30 mouse cellular contexts compared by ENCODE assay signal in genomic region chr17:5312307-5312706, GRCm38 (mm10).
DNase-seq lines count a peak whose midpoint lies in the region; ATAC-seq and TF ChIP-seq lines count a peak whose summit lies in the region.
"Had no signal": no experiment of that assay in that cellular context is flagged by ENCODE, and none has a peak within 500 bp of the region (broad histone marks: within the 10 kb centered on the region; RNA-seq: fewer than 3 reads in every experiment).

No protein-coding gene starts in this region.

- H3K4me2 ChIP-seq in forebrain, embryonic 13.5 days: no peak overlapping the region
- no peak overlapping the region for H3K4me2 ChIP-seq in forebrain, postnatal 0 days (ENCODE audit: low read depth)
- H3K4me2 ChIP-seq in forebrain, embryonic 11.5 days (ENCODE audit: low read depth, low read length, severe bottlenecking): no peak overlapping the region
- H3K4me2 ChIP-seq in neural tube, embryonic 13.5 days: no peak overlapping the region
- no peak overlapping the region for H3K4me2 ChIP-seq in neural tube, embryonic 15.5 days
- H3K4me2 ChIP-seq: embryonic facial prominence, embryonic 15.5 days; heart, embryonic 13.5 days; hindbrain, embryonic 14.5 days had no signal

- no peak for TF ChIP-seq CTCF in forebrain, postnatal 0 days (IDR thresholded peaks at IDR 0.05; ENCODE audit: low read depth)
- no peak for TF ChIP-seq CTCF in layer of hippocampus, adult 2 months (conservative IDR thresholded peaks at IDR 0.05)

- peak overlapping the region; percentile 77; the same call in 1 of the 2 replicates for H3K27ac ChIP-seq in forebrain, embryonic 13.5 days
- no peak overlapping the region for H3K27ac ChIP-seq in forebrain, embryonic 10.5 days
- H3K27ac ChIP-seq in forebrain, postnatal 0 days (ENCODE audit: low read depth, low read length): peak overlapping the region; percentile 29; the same call in 1 of the 2 replicates
- H3K27ac ChIP-seq in forebrain, embryonic 11.5 days (ENCODE audit: low read depth, low read length): no peak overlapping the region
- peak overlapping the region; percentile 90 for H3K27ac ChIP-seq in layer of hippocampus, adult 2 months
- 0 out of 2 replicates have a peak overlapping the region, but pooled peaks have one; percentile 6 for H3K27ac ChIP-seq in neural tube, embryonic 13.5 days (replicated peaks)
- no peak overlapping the region for H3K27ac ChIP-seq in neural tube, embryonic 15.5 days (replicated peaks)
- H3K27ac ChIP-seq: embryonic facial prominence, embryonic 15.5 days; heart, adult 2 months; heart, embryonic 10.5 days; heart, embryonic 13.5 days; hindbrain, embryonic 14.5 days; hindbrain, postnatal 0 days had no signal

- H3K4me1 ChIP-seq in forebrain, embryonic 13.5 days: peaks cover 43% of the 10 kb centered on the region
- H3K4me1 ChIP-seq in forebrain, embryonic 10.5 days: peaks cover 20% of the 10 kb centered on the region
- peaks cover 13% of the 10 kb centered on the region for H3K4me1 ChIP-seq in forebrain, postnatal 0 days (ENCODE audit: insufficient read depth)
- peaks cover 9% of the 10 kb centered on the region; the same call in 1 of the 2 replicates for H3K4me1 ChIP-seq in forebrain, embryonic 11.5 days (replicated peaks; ENCODE audit: control insufficient read depth, insufficient read depth, low read length)
- H3K4me1 ChIP-seq in neural tube, embryonic 13.5 days (replicated peaks): peaks cover 32% of the 10 kb centered on the region
- H3K4me1 ChIP-seq in neural tube, embryonic 15.5 days: peaks cover 34% of the 10 kb centered on the region

- no peak overlapping the region for H3K9ac ChIP-seq in forebrain, embryonic 13.5 days
- H3K9ac ChIP-seq in forebrain, postnatal 0 days: no peak overlapping the region
- H3K9ac ChIP-seq in forebrain, embryonic 11.5 days (ENCODE audit: low read length): no peak overlapping the region
- H3K9ac ChIP-seq in neural tube, embryonic 13.5 days: no peak overlapping the region
- H3K9ac ChIP-seq in neural tube, embryonic 15.5 days (replicated peaks): no peak overlapping the region
- H3K9ac ChIP-seq: embryonic facial prominence, embryonic 15.5 days; heart, embryonic 13.5 days; hindbrain, embryonic 14.5 days had no signal

- no peaks in the 10 kb centered on the region for H3K27me3 ChIP-seq in forebrain, embryonic 13.5 days
- H3K27me3 ChIP-seq in forebrain, embryonic 10.5 days (ENCODE audit: poor library complexity, severe bottlenecking): no peaks in the 10 kb centered on the region
- H3K27me3 ChIP-seq in forebrain, postnatal 0 days (ENCODE audit: insufficient read depth, low read length): no peaks in the 10 kb centered on the region
- no peaks in the 10 kb centered on the region for H3K27me3 ChIP-seq in forebrain, embryonic 11.5 days (ENCODE audit: control insufficient read depth, insufficient read depth, low read length)
- no peaks in the 10 kb centered on the region for H3K27me3 ChIP-seq in neural tube, embryonic 13.5 days
- no peaks in the 10 kb centered on the region for H3K27me3 ChIP-seq in neural tube, embryonic 15.5 days (replicated peaks)
- H3K27me3 ChIP-seq: CH12.LX; embryonic facial prominence, embryonic 15.5 days; heart, embryonic 13.5 days; Patski had no signal

- no peak for DNase-seq in forebrain, embryonic 10.5 days (ENCODE audit: extremely low spot score, low spot score)
- no peak for DNase-seq in forebrain, postnatal 0 days
- no peak for DNase-seq in forebrain, embryonic 11.5 days (ENCODE audit: low spot score)
- no peak for DNase-seq in layer of hippocampus, adult 2 months (ENCODE audit: low spot score in 2 of 2)
- no peak for DNase-seq in layer of hippocampus, adult 18-20 months (ENCODE audit: low spot score in 2 of 2)
- DNase-seq: adrenal gland, postnatal 14 days; B cell, adult 2 months; cerebellum, adult 11-12 months; cerebellum, adult 8-10 months; cerebellum, postnatal 10 days; cerebellum, postnatal 36 days; embryo, embryonic 11 days; gastrocnemius, postnatal 10 days; gastrocnemius, postnatal 36 days; heart, adult 2 months; heart, postnatal 14 days; heart, postnatal 4 days; kidney, adult 18-20 months had no signal

- no peak overlapping the region for H3K4me3 ChIP-seq in forebrain, embryonic 13.5 days
- H3K4me3 ChIP-seq in forebrain, embryonic 10.5 days: no peak overlapping the region
- H3K4me3 ChIP-seq in forebrain, postnatal 0 days (ENCODE audit: low read depth, low read length): no peak overlapping the region
- H3K4me3 ChIP-seq in forebrain, embryonic 11.5 days (ENCODE audit: low read depth, low read length): no peak overlapping the region
- H3K4me3 ChIP-seq in layer of hippocampus, adult 2 months: no peak overlapping the region
- no peak overlapping the region for H3K4me3 ChIP-seq in neural tube, embryonic 13.5 days
- H3K4me3 ChIP-seq in neural tube, embryonic 15.5 days (replicated peaks): no peak overlapping the region
- H3K4me3 ChIP-seq: embryonic facial prominence, embryonic 15.5 days; heart, adult 2 months; heart, embryonic 10.5 days; heart, embryonic 13.5 days had no signal

- H3K9me3 ChIP-seq in forebrain, embryonic 13.5 days (replicated peaks): no peaks in the 10 kb centered on the region
- H3K9me3 ChIP-seq in forebrain, embryonic 10.5 days: no peaks in the 10 kb centered on the region
- no peaks in the 10 kb centered on the region for H3K9me3 ChIP-seq in forebrain, postnatal 0 days (ENCODE audit: low read length)
- H3K9me3 ChIP-seq in forebrain, embryonic 11.5 days (ENCODE audit: control insufficient read depth, low read length): no peaks in the 10 kb centered on the region
- no peaks in the 10 kb centered on the region for H3K9me3 ChIP-seq in neural tube, embryonic 13.5 days
- no peaks in the 10 kb centered on the region for H3K9me3 ChIP-seq in neural tube, embryonic 15.5 days (replicated peaks)
- H3K9me3 ChIP-seq: embryonic facial prominence, embryonic 15.5 days; G1E; heart, embryonic 10.5 days; heart, embryonic 13.5 days had no signal

- no peak for ATAC-seq in forebrain, embryonic 13.5 days
- ATAC-seq in forebrain, postnatal 0 days: no peak
- no peak for ATAC-seq in forebrain, embryonic 11.5 days (replicated peaks; ENCODE audit: low FRiP score)
- no peak for ATAC-seq in neural tube, embryonic 13.5 days (ENCODE audit: low read depth)
- no peak for ATAC-seq in neural tube, embryonic 15.5 days (ENCODE audit: low FRiP score)
- ATAC-seq: hindbrain, postnatal 0 days; inflammation-experienced regulatory T-cells, adult 6 months; Patski had no signal

- WGBS in forebrain, embryonic 13.5 days: 56% methylated on average over 5 of the region's 5 CpGs
- WGBS in forebrain, embryonic 10.5 days: 86% methylated on average over 5 of the region's 5 CpGs
- WGBS in forebrain, postnatal 0 days: 55% methylated on average over 5 of the region's 5 CpGs
- 75% methylated on average over 5 of the region's 5 CpGs for WGBS in forebrain, embryonic 11.5 days
- WGBS in neural tube, embryonic 13.5 days: 90% methylated on average over 5 of the region's 5 CpGs
- WGBS in neural tube, embryonic 15.5 days: 87% methylated on average over 5 of the region's 5 CpGs

- peaks cover 26% of the 10 kb centered on the region for H3K36me3 ChIP-seq in forebrain, embryonic 13.5 days (ENCODE audit: poor library complexity, severe bottlenecking)
- peaks cover 46% of the 10 kb centered on the region for H3K36me3 ChIP-seq in forebrain, embryonic 10.5 days (replicated peaks)
- H3K36me3 ChIP-seq in forebrain, postnatal 0 days (ENCODE audit: insufficient read depth): peaks cover 10% of the 10 kb centered on the region; the same call in 1 of the 2 replicates
- H3K36me3 ChIP-seq in forebrain, embryonic 11.5 days (ENCODE audit: control insufficient read depth, insufficient read depth, low read length): no peaks in the 10 kb centered on the region
- H3K36me3 ChIP-seq in neural tube, embryonic 13.5 days: peaks cover 45% of the 10 kb centered on the region
- H3K36me3 ChIP-seq in neural tube, embryonic 15.5 days: peaks cover 12% of the 10 kb centered on the region

Comparison
In these comparisons a context has a peak if more than half of its experiments do, and no peak if none do; other contexts are left out.
1. H3K27ac ChIP-seq: peak in forebrain, embryonic 13.5 days (single experiment), forebrain, postnatal 0 days (single experiment), layer of hippocampus, adult 2 months (single experiment) and neural tube, embryonic 13.5 days (single experiment); none in forebrain, embryonic 10.5 days (single experiment), forebrain, embryonic 11.5 days (single experiment) and neural tube, embryonic 15.5 days (single experiment).